Mouse (Mus musculus) MEL (cell line): Measurements from ENCODE around the gene Nme7. TPM values are rescaled to one million over a fixed set of nuclear protein-coding genes. Genes with fewer than 3 reads are reported as not detected.

ENCODE experiments used
- DNase-seq: peaks from one replicate; pipeline ENCODE4 v3.0.0; 2011; ENCODE audit warnings: low read depth, low spot score
- H3K27ac ChIP-seq: 2 replicates; pipeline ENCODE4 v1.5.1; 2012; ENCODE audit warnings: low read depth, mild to moderate bottlenecking, control low read depth, low read length, moderate library complexity; ENCODE audit not compliant: control insufficient read depth
- H3K27me3 ChIP-seq, 2 experiments: fragments of 150-350 bp in 1 of 2; sonication (generic) in 1 of 2; 2 replicates each; pipeline ENCODE4 v1.6.1; 2012; ENCODE audit warnings: low read length in 2 of 2, mild to moderate bottlenecking in 2 of 2, improper control_type of control experiment in 1 of 2, moderate library complexity in 1 of 2; ENCODE audit not compliant: insufficient read depth in 2 of 2, control insufficient read depth in 1 of 2
- H3K36me3 ChIP-seq, 2 experiments: 2 replicates each; pipeline ENCODE4 v1.6.1; 2012 to 2014; ENCODE audit warnings: low read length in 2 of 2, improper control_type of control experiment in 1 of 2, inconsistent platforms in 1 of 2, mild to moderate bottlenecking in 1 of 2; ENCODE audit not compliant: insufficient read depth in 2 of 2, control insufficient read depth in 1 of 2
- H3K4me1 ChIP-seq, 2 experiments: fragments of 150-350 bp in 1 of 2; sonication (generic) in 1 of 2; 2 replicates each; pipeline ENCODE4 v1.6.1; 2012; ENCODE audit warnings: low read length in 2 of 2, improper control_type of control experiment in 1 of 2, mild to moderate bottlenecking in 1 of 2; ENCODE audit not compliant: insufficient read depth in 2 of 2, control insufficient read depth in 1 of 2
- H3K4me3 ChIP-seq, 2 experiments: fragments of 150-350 bp in 1 of 2; sonication (generic) in 1 of 2; 2 replicates each; pipeline ENCODE4 v1.5.1; 2012; ENCODE audit warnings: low read depth in 2 of 2, low read length in 2 of 2, mild to moderate bottlenecking in 2 of 2, moderate library complexity in 2 of 2, control low read depth in 1 of 2, improper control_type of control experiment in 1 of 2; ENCODE audit not compliant: control insufficient read depth in 1 of 2, insufficient read depth in 1 of 2
- H3K79me2 ChIP-seq: 2 replicates; pipeline ENCODE4 v1.6.1; 2012; ENCODE audit warnings: mild to moderate bottlenecking, low read length, moderate library complexity; ENCODE audit not compliant: control insufficient read depth, poor library complexity, insufficient read depth
- H3K9ac ChIP-seq: 2 replicates; pipeline ENCODE4 v1.6.1; 2012; ENCODE audit warnings: low read depth, mild to moderate bottlenecking, control low read depth, low read length, moderate library complexity; ENCODE audit not compliant: control insufficient read depth, poor library complexity, severe bottlenecking
- H3K9me3 ChIP-seq: fragments of 150-350 bp; sonication (generic); replicated peaks from 2 replicates; pipeline ENCODE4 v1.6.1; 2012; ENCODE audit warnings: mild to moderate bottlenecking, low read length, improper control_type of control experiment, moderate library complexity; ENCODE audit not compliant: insufficient read depth
- CHD1 ChIP-seq: IDR thresholded peaks from 2 replicates; pipeline ENCODE4 v1.6.1; 2012; ENCODE audit warnings: low read depth, mild to moderate bottlenecking, inconsistent platforms, low read length, improper control_type of control experiment
- CHD2 ChIP-seq: IDR thresholded peaks from 2 replicates; pipeline ENCODE4 v1.6.1; 2011; ENCODE audit warnings: low read length, improper control_type of control experiment
- ELF1 ChIP-seq: IDR thresholded peaks from 2 replicates; pipeline ENCODE4 v1.6.1; 2014; ENCODE audit warnings: low read depth, mild to moderate bottlenecking, inconsistent platforms, low read length, improper control_type of control experiment, moderate library complexity
- HCFC1 ChIP-seq: IDR thresholded peaks from 2 replicates; pipeline ENCODE4 v1.6.1; 2012; ENCODE audit warnings: low read depth, mild to moderate bottlenecking, inconsistent platforms, low read length, improper control_type of control experiment, moderate library complexity
- JUND ChIP-seq: IDR thresholded peaks from 2 replicates; pipeline ENCODE4 v1.6.1; 2011; ENCODE audit warnings: low read depth, mild to moderate bottlenecking, improper control_type of control experiment, low read length
- KAT2A ChIP-seq: conservative IDR thresholded peaks from 2 replicates; pipeline ENCODE4 v1.6.1; 2012; ENCODE audit warnings: low read depth, low read length, improper control_type of control experiment, inconsistent platforms
- MAZ ChIP-seq: IDR thresholded peaks from 2 replicates; pipeline ENCODE4 v1.6.1; 2012; ENCODE audit warnings: low read depth, mild to moderate bottlenecking, inconsistent platforms, low read length, improper control_type of control experiment
- MXI1 ChIP-seq: IDR thresholded peaks from 2 replicates; pipeline ENCODE4 v1.6.1; 2011; ENCODE audit warnings: mild to moderate bottlenecking, low read depth, low read length, improper control_type of control experiment
- POLR2A ChIP-seq, 2 experiments: IDR thresholded peaks; 2 replicates each; pipeline ENCODE4 v1.6.1; 2011 to 2012; ENCODE audit warnings: low read length in 2 of 2, mild to moderate bottlenecking in 2 of 2, control low read depth in 1 of 2, improper control_type of control experiment in 1 of 2, low read depth in 1 of 2, moderate library complexity in 1 of 2; ENCODE audit not compliant: control insufficient read depth in 1 of 2, insufficient read depth in 1 of 2, poor library complexity in 1 of 2
- POLR2AphosphoS5 ChIP-seq: IDR thresholded peaks from 2 replicates; pipeline ENCODE4 v1.6.1; 2012; ENCODE audit warnings: low read depth, borderline replicate concordance, mild to moderate bottlenecking, inconsistent platforms, low read length, moderate library complexity, mixed read lengths
- RCOR1 ChIP-seq: IDR thresholded peaks from 2 replicates; pipeline ENCODE4 v1.6.1; 2012; ENCODE audit warnings: low read depth, mild to moderate bottlenecking, inconsistent platforms, low read length, improper control_type of control experiment
- TCF12 ChIP-seq: IDR thresholded peaks from 2 replicates; pipeline ENCODE4 v1.6.1; 2014; ENCODE audit warnings: low read depth, mild to moderate bottlenecking, inconsistent platforms, low read length, improper control_type of control experiment, moderate library complexity
- UBTF ChIP-seq: IDR thresholded peaks from 2 replicates; pipeline ENCODE4 v1.6.1; 2012; ENCODE audit warnings: low read depth, mild to moderate bottlenecking, inconsistent platforms, low read length, improper control_type of control experiment, moderate library complexity, borderline replicate concordance; ENCODE audit not compliant: insufficient read depth
- USF2 ChIP-seq, 2 experiments: IDR thresholded peaks; 2 replicates each; pipeline ENCODE4 v1.6.1; 2011 to 2012; ENCODE audit warnings: improper control_type of control experiment in 2 of 2, low read length in 2 of 2, borderline replicate concordance in 1 of 2, inconsistent platforms in 1 of 2, low read depth in 1 of 2, mild to moderate bottlenecking in 1 of 2; ENCODE audit not compliant: insufficient read depth in 1 of 2
- ZC3H11A ChIP-seq: IDR thresholded peaks from 2 replicates; pipeline ENCODE4 v1.6.1; 2012; ENCODE audit warnings: low read depth, mild to moderate bottlenecking, inconsistent platforms, low read length, improper control_type of control experiment
- ZKSCAN1 ChIP-seq: IDR thresholded peaks from 2 replicates; pipeline ENCODE4 v1.6.1; 2012; ENCODE audit warnings: low read depth, mild to moderate bottlenecking, inconsistent platforms, low read length, improper control_type of control experiment, moderate library complexity
- polyA plus RNA-seq, 2 experiments: library from polyadenylated mRNA; stranded (reverse) in 1 of 2; unstranded in 1 of 2; fragments of >175 nt in 1 of 2; fragments of >200 nt in 1 of 2; gene quantifications; 2 replicates each; pipeline versions ENCODE4 v1.2.1 to v1.2.4; 2012; ENCODE audit warnings: low replicate concordance in 2 of 2, low read depth in 1 of 2; ENCODE audit not compliant: insufficient read length in 2 of 2, insufficient read depth in 1 of 2, missing spikeins in 1 of 2
- total RNA-seq: library from RNA; depleted of rRNA; stranded (reverse); fragments of 300-350 nt; gene quantifications from 2 replicates; pipeline ENCODE4 v1.2.3, GENCODE M21; 2012; rRNA removed

Nme7 gene
- total RNA-seq (27.6 and 28.7 TPM in 2 replicates), polyA plus RNA-seq (10 to 100 TPM in 1 of 2 experiments, not detected in 1; 23.2 TPM)

GRCm38 (mm10) chr1:164303821-164304220, at the start of gene Nme7:
Gene Nme7 (plus strand): TSS chr1:164304121.
- no peaks in the 10 kb centered on the region for H3K27me3 ChIP-seq
- H3K4me1 ChIP-seq: peaks cover 8 to 12% of the 10 kb centered on the region in 2 experiments; a peak in 2 of 4 replicates
- H3K27ac ChIP-seq: no peak within 1 kb of the TSS
- TF ChIP-seq POLR2AphosphoS5: no peak
- no peak for TF ChIP-seq USF2 (IDR thresholded peaks at IDR 0.05; ENCODE audit: borderline replicate concordance in 1 of 2, insufficient read depth in 1 of 2, low read depth in 1 of 2, low read length in 2 of 2)
- no peak for TF ChIP-seq ELF1
- no peak for TF ChIP-seq CHD1
- no peak for TF ChIP-seq ZKSCAN1
- no peak for TF ChIP-seq CHD2
- DNase-seq: no peak
- H3K36me3 ChIP-seq: peaks cover 12 to 15% of the 10 kb centered on the region in 2 experiments
- no peak within 1 kb of the TSS for H3K9ac ChIP-seq
- no peak within 1 kb of the TSS for H3K4me3 ChIP-seq
- no peaks in the 10 kb centered on the region for H3K9me3 ChIP-seq
- peaks cover 15% of the 10 kb centered on the region for H3K79me2 ChIP-seq

GRCm38 (mm10) chr1:164254836-164255235, 49.1 kb upstream of the Nme7 start:
- H3K27me3 ChIP-seq: no peaks in the 10 kb centered on the region
- no peak overlapping the region for H3K4me3 ChIP-seq
- H3K9me3 ChIP-seq: no peaks in the 10 kb centered on the region
- H3K27ac ChIP-seq: no peak overlapping the region
- DNase-seq: no peak
- peaks cover 0 to 7% of the 10 kb centered on the region in 2 experiments; a peak in 2 of 4 replicates for H3K36me3 ChIP-seq
- H3K79me2 ChIP-seq: peaks cover 9% of the 10 kb centered on the region; the same call in 1 of the 2 replicates
- TF ChIP-seq ZKSCAN1: no peak
- no peak for TF ChIP-seq USF2 (IDR thresholded peaks at IDR 0.05; ENCODE audit: borderline replicate concordance in 1 of 2, insufficient read depth in 1 of 2, low read depth in 1 of 2, low read length in 2 of 2)
- no peak for TF ChIP-seq POLR2A (IDR thresholded peaks at IDR 0.05; ENCODE audit: control insufficient read depth in 1 of 2, insufficient read depth in 1 of 2, low read depth in 1 of 2, low read length in 2 of 2, poor library complexity in 1 of 2)
- no peak for TF ChIP-seq KAT2A
- no peak for TF ChIP-seq RCOR1
- no peak for TF ChIP-seq CHD1
- peaks cover 0 to 10% of the 10 kb centered on the region in 2 experiments; a peak in 3 of 4 replicates for H3K4me1 ChIP-seq
- no peak overlapping the region for H3K9ac ChIP-seq

GRCm38 (mm10) chr1:164260171-164261028, 43.5 kb upstream of the Nme7 start:
- Histone ChIP-seq H3K9me3 (no peaks in the 10 kb centered on the region), H3K27ac (no peak overlapping the region), H3K9ac (no peak overlapping the region), H3K4me1 (no peaks in the 10 kb centered on the region), H3K36me3 (peaks cover 0 to 2% of the 10 kb centered on the region in 2 experiments; a peak in 2 of 4 replicates), H3K79me2 (no peaks in the 10 kb centered on the region), H3K27me3 (no peaks in the 10 kb centered on the region), H3K4me3 (no peak overlapping the region)
- TF ChIP-seq POLR2A (IDR thresholded peaks at IDR 0.05; ENCODE audit: control insufficient read depth in 1 of 2, insufficient read depth in 1 of 2, low read depth in 1 of 2, low read length in 2 of 2, poor library complexity in 1 of 2): no peak
- no peak for TF ChIP-seq MAZ
- no peak for TF ChIP-seq CHD1
- TF ChIP-seq HCFC1: no peak
- TF ChIP-seq TCF12: no peak
- no peak for TF ChIP-seq MXI1
- TF ChIP-seq KAT2A: no peak
- TF ChIP-seq JUND: no peak
- no peak for TF ChIP-seq RCOR1
- TF ChIP-seq UBTF: no peak
- no peak for TF ChIP-seq ZC3H11A
- TF ChIP-seq CHD2: no peak
- DNase-seq: no peak
